Mouse (Mus musculus) MEL (cell line): Measurements from ENCODE around the gene Olfr576.

Experiments
- E2F4 ChIP-seq: IDR thresholded peaks from 2 replicates; pipeline ENCODE4 v1.6.1; 2011; ENCODE audit warnings: low read depth, low read length, improper control_type of control experiment, borderline replicate concordance
- POLR2A ChIP-seq, 2 experiments: IDR thresholded peaks; 2 replicates each; pipeline ENCODE4 v1.6.1; 2011 to 2012; ENCODE audit warnings: low read length in 2 of 2, mild to moderate bottlenecking in 2 of 2, control low read depth in 1 of 2, improper control_type of control experiment in 1 of 2, low read depth in 1 of 2, moderate library complexity in 1 of 2; ENCODE audit not compliant: control insufficient read depth in 1 of 2, insufficient read depth in 1 of 2, poor library complexity in 1 of 2
- SIN3A ChIP-seq: IDR thresholded peaks from 2 replicates; pipeline ENCODE4 v1.6.1; 2012; ENCODE audit warnings: low read length, improper control_type of control experiment, inconsistent platforms

- TF ChIP-seq SIN3A (no peak), POLR2A (IDR thresholded peaks at IDR 0.05; ENCODE audit: control insufficient read depth in 1 of 2, insufficient read depth in 1 of 2, low read depth in 1 of 2, low read length in 2 of 2, poor library complexity in 1 of 2) (no peak), E2F4 (no peak)
These were observed 3.9 kb upstream of the Olfr576 start, which contains the start of gene Olfr575 for GRCm38 (mm10) chr7:102958593-102958992.
